Mouse (Mus musculus) kidney, embryonic 14.5 days (tissue): ENCODE results near the gene Map2k3. TPM values are rescaled to one million over a fixed set of nuclear protein-coding genes. Genes with fewer than 3 reads are reported as not detected.

Experiments
- ATAC-seq: fragments of 200-750 bp; cut with Nextera tagmentation; 2 replicates; pipeline ENCODE4 v1.8.0; 2017; ENCODE audit warnings: moderate number of reproducible peaks, mild to moderate bottlenecking, moderate TSS enrichment, moderate library complexity; ENCODE audit not compliant: low FRiP score, low TSS enrichment
- H3K27ac ChIP-seq: fragments of 300-500 bp; sonication (generic); 2 replicates; pipeline ENCODE4 v1.5.1; 2014; ENCODE audit warnings: low read depth, mild to moderate bottlenecking, low read length, moderate library complexity, mixed read lengths
- H3K27me3 ChIP-seq: fragments of 300-500 bp; sonication (generic); 2 replicates; pipeline ENCODE4 v1.6.1; 2014; ENCODE audit warnings: mild to moderate bottlenecking, low read length; ENCODE audit not compliant: control insufficient read depth, insufficient read depth
- H3K36me3 ChIP-seq: fragments of 300-500 bp; sonication (generic); 2 replicates; pipeline ENCODE4 v1.6.1; 2014; ENCODE audit warnings: low read length, mixed read lengths; ENCODE audit not compliant: control insufficient read depth, insufficient read depth
- H3K4me1 ChIP-seq: fragments of 300-500 bp; sonication (generic); 2 replicates; pipeline ENCODE4 v1.6.1; 2014; ENCODE audit warnings: low read length, mixed read lengths; ENCODE audit not compliant: control insufficient read depth, insufficient read depth
- H3K4me2 ChIP-seq: fragments of 300-500 bp; sonication (generic); replicated peaks from 2 replicates; pipeline ENCODE4 v1.6.1; 2014; ENCODE audit warnings: low read depth, mild to moderate bottlenecking, low read length
- H3K4me3 ChIP-seq: fragments of 300-500 bp; sonication (generic); 2 replicates; pipeline ENCODE4 v1.5.1; 2014; ENCODE audit warnings: mild to moderate bottlenecking, low read length
- H3K9ac ChIP-seq: fragments of 300-500 bp; sonication (generic); 2 replicates; pipeline ENCODE4 v1.6.1; 2014; ENCODE audit warnings: low read depth, mild to moderate bottlenecking, low read length, moderate library complexity
- H3K9me3 ChIP-seq: fragments of 300-500 bp; sonication (generic); 2 replicates; pipeline ENCODE4 v1.6.1; 2016; ENCODE audit warnings: low read length; ENCODE audit not compliant: control insufficient read depth
- WGBS: fragments of 180-500 bp; shearing (Covaris S2); extraction: QIAGEN DNeasy Blood & Tissue Kit; methylation state at CpG from one replicate; pipeline ENCODE4 v1.1.7; 2014; 5-methylcytosine and 5-hydroxymethylcytosine counted together
- polyA plus RNA-seq: library from polyadenylated mRNA; unstranded; fragments of >200 nt; fragmentation: Nextera tagmentation; extraction: Ambion mirVana; gene quantifications from 2 replicates; pipeline ENCODE4 v1.2.1, GENCODE M21; 2014

The Map2k3 gene
- polyA plus RNA-seq, 1 experiment from 2014 or later = 106 TPM

DNA sequence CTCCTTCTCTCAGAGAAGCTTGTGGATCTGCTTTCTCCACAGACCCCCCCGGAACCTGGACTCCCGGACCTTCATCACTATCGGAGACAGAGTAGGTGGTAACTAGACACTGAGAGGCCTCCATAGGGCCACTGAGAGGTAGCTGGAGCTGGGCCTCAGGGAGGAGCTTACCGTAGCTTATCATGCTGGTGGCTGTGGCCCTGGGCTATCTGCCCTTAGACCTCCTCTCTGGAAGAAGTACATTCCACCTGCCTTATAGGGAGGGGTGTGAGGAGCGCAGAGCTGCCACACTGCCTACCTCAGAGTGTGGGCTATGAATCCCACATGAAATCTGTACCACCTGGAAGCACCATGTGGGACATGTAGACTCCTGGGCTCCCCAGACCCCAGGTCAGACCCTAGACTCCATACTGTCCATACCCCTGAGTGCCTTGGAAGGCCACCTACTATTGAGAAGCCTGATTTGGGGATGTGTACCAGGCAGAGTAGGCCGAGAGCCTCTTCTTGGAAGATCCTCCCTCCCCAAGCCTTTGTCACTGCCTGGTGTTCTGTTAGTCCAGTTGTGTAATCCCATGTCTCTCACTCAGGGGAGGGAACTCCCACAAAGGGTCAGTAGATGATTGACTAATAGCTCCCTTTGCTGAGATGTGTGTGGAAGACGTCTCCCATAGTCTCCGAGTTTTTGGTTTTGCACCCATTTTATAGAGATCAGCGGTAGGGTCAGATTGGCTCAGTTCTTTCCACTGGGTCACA is 10.6 kb downstream of the Map2k3 start:
- peaks cover 15% of the 10 kb centered on the region for H3K4me1 ChIP-seq
- H3K9ac ChIP-seq = no peak overlapping the region
- H3K27me3 ChIP-seq = no peaks in the 10 kb centered on the region
- ATAC-seq = peak; percentile 18; the same call in 1 of the 2 replicates
- 88% methylated on average over 9 of the region's 9 CpGs for WGBS
- H3K4me3 ChIP-seq = no peak overlapping the region
- H3K36me3 ChIP-seq = peaks cover 56% of the 10 kb centered on the region
- no peak overlapping the region for H3K27ac ChIP-seq
- no peaks in the 10 kb centered on the region for H3K9me3 ChIP-seq
- no peak overlapping the region for H3K4me2 ChIP-seq

DNA sequence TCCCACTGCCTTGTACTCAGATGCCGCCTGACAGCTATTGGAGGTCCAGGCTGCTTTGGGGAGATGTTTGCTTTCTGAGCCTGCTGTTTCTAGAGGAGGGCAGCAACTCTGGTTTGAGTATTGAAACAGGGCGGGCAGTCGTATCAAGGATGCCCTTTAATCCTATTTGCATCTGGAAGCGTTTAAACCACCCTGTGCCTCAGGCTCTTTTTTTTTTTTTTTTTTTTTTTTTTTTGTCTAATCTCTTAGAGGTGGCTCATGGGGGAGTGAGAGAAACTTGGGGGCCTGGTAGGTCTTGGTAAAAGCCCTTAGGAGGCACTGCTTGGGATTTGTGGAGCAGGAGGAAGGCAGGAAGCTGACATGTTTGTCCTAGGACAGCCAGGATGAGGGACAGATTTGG is 13.2 kb downstream of the Map2k3 start:
- Histone ChIP-seq H3K9me3 (no peaks in the 10 kb centered on the region), H3K27ac (no peak overlapping the region), H3K4me3 (no peak overlapping the region), H3K27me3 (no peaks in the 10 kb centered on the region), H3K9ac (no peak overlapping the region), H3K4me1 (peaks cover 15% of the 10 kb centered on the region), H3K4me2 (no peak overlapping the region), H3K36me3 (peaks cover 78% of the 10 kb centered on the region)
- 89% methylated on average over 4 of the region's 4 CpGs for WGBS
- ATAC-seq = no peak

- 94% methylated on average over 5 of the region's 5 CpGs for WGBS
- Histone ChIP-seq H3K27ac (no peak overlapping the region), H3K9me3 (no peaks in the 10 kb centered on the region), H3K27me3 (no peaks in the 10 kb centered on the region), H3K9ac (no peak overlapping the region), H3K36me3 (peaks cover 59% of the 10 kb centered on the region), H3K4me2 (no peak overlapping the region), H3K4me1 (peaks cover 4% of the 10 kb centered on the region; the same call in 1 of the 2 replicates), H3K4me3 (no peak overlapping the region)
- ATAC-seq = no peak
These were observed 20.1 kb downstream of the Map2k3 start for GRCm38 (mm10) chr11:60951896-60952295.

DNA sequence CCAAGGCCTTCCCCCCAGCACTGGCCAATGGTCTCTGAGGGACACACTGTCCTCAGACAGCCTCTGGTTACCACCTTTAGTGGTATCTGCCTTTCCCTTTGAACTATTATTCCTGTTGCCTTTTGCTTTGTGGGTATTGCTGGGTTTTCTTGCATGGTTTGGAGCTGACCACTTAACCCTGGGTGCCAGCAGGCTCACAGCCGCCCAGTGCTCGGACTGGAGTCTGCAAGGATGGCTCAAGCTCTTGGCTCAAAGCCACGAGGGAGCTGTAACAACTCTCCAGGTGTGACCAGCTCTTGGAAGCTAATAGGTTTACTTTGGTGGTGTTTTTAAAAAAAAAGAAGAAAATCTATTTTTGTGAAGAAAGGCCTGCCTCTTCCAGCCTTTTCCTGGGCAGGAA is 20.5 kb downstream of the Map2k3 start:
- H3K27ac ChIP-seq = no peak overlapping the region
- ATAC-seq = no peak
- H3K4me3 ChIP-seq = no peak overlapping the region
- no peaks in the 10 kb centered on the region for H3K27me3 ChIP-seq
- H3K4me1 ChIP-seq = peaks cover 4% of the 10 kb centered on the region; the same call in 1 of the 2 replicates
- no peak overlapping the region for H3K9ac ChIP-seq
- H3K4me2 ChIP-seq = no peak overlapping the region
- H3K9me3 ChIP-seq = no peaks in the 10 kb centered on the region
- peaks cover 55% of the 10 kb centered on the region for H3K36me3 ChIP-seq
- 86% methylated on average over 3 of the region's 3 CpGs for WGBS

DNA sequence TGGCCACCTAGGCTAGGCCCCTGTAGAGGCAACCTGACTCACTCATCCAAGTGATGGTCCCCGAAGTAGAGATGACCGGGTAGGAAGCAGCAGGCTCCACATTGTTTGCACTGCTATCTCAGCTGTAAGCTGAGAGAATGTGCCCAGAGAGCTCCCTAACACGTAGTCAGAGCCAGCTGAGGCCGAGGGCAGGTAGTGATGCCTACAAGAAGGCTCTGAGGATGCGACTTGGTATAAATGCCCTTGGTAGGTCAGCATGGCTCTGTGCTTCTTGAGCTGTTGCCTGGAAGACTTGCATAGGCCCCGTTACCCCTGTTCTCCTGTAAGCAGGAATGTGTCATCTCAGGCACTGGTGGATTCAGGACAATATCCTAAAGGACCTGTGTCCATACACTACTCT is 21.2 kb downstream of the Map2k3 start:
- Histone ChIP-seq H3K27ac (no peak overlapping the region), H3K27me3 (no peaks in the 10 kb centered on the region), H3K9ac (no peak overlapping the region), H3K9me3 (no peaks in the 10 kb centered on the region), H3K4me3 (no peak overlapping the region), H3K36me3 (peaks cover 49% of the 10 kb centered on the region), H3K4me2 (no peak overlapping the region), H3K4me1 (peaks cover 4% of the 10 kb centered on the region; the same call in 1 of the 2 replicates)
- 93% methylated on average over 6 of the region's 6 CpGs for WGBS
- ATAC-seq = no peak

- H3K4me1 ChIP-seq = peaks cover 4% of the 10 kb centered on the region; the same call in 1 of the 2 replicates
- no peak overlapping the region; the same call in 1 of the 2 replicates for H3K27ac ChIP-seq
- peaks cover 40% of the 10 kb centered on the region for H3K36me3 ChIP-seq
- 8% methylated on average over 15 of the region's 15 CpGs for WGBS
- no peak overlapping the region for H3K4me3 ChIP-seq
- no peaks in the 10 kb centered on the region for H3K9me3 ChIP-seq
- peak; percentile 98 for ATAC-seq
- H3K4me2 ChIP-seq = no peak overlapping the region
- no peak overlapping the region for H3K9ac ChIP-seq
- no peaks in the 10 kb centered on the region for H3K27me3 ChIP-seq
These were observed 22.0 kb downstream of the Map2k3 start for GRCm38 (mm10) chr11:60953803-60954202.

GRCm38 (mm10) chr11:60954255-60955104 is 22.6 kb downstream of the Map2k3 start:
- ATAC-seq = no peak
- H3K4me2 ChIP-seq = no peak overlapping the region
- no peaks in the 10 kb centered on the region for H3K9me3 ChIP-seq
- peaks cover 4% of the 10 kb centered on the region; the same call in 1 of the 2 replicates for H3K4me1 ChIP-seq
- no peaks in the 10 kb centered on the region for H3K27me3 ChIP-seq
- H3K36me3 ChIP-seq = peaks cover 34% of the 10 kb centered on the region
- H3K4me3 ChIP-seq = no peak overlapping the region
- H3K27ac ChIP-seq = no peak overlapping the region; the same call in 1 of the 2 replicates
- no peak overlapping the region for H3K9ac ChIP-seq
- 81% methylated on average over 10 of the region's 10 CpGs for WGBS

DNA sequence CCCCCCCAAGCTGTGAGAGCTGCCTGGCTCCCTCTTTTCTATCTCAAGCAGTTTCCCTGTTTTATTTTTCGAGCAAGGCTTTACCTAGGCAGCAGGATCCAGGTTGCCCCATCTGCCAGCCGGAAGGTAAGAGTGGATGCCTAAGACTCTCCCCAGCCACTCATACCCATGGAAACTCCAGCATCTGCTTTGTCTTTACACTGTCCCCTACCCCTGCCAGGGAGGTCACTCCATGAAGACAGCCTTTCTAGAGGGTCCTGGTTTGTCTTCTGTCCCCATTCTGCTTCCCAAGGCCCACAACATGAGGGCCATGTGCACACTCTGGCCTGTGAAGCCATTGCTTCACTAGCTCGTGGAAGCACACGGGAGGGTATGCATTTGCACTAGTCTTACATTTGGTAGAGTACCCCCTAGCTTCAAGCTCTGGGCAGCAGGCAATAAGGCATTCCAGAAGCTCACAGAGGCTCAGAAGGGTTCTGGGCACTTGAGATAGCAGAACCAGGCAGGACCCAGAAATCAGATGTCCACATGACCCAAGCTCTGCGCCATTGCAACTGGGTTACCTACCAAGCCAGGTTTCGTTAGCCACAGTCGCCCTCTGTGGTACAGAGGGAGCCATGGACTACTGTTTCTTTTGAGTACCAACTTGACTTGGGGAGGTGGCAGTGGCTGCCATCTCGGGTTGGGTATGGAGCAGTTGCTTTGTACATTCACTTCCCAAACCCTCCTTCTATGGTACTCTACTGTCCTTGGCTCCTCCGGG is 24.0 kb downstream of the Map2k3 start:
- Histone ChIP-seq H3K4me2 (no peak overlapping the region), H3K9ac (no peak overlapping the region), H3K27ac (no peak overlapping the region), H3K27me3 (no peaks in the 10 kb centered on the region), H3K9me3 (no peaks in the 10 kb centered on the region), H3K4me1 (peaks cover 4% of the 10 kb centered on the region; the same call in 1 of the 2 replicates), H3K36me3 (peaks cover 25% of the 10 kb centered on the region), H3K4me3 (no peak overlapping the region)
- no peak for ATAC-seq
- 86% methylated on average over 9 of the region's 9 CpGs for WGBS
